Mouse (Mus musculus) C2C12 (cell line): ENCODE data around the gene Pgam2.

Experiments used
- CEBPB ChIP-seq: IDR thresholded peaks from one replicate; pipeline ENCODE4 v1.6.1; 2011; ENCODE audit warnings: low read depth, mild to moderate bottlenecking, control low read depth, moderate library complexity
- CTCF ChIP-seq: IDR thresholded peaks from one replicate; pipeline ENCODE4 v1.5.1; 2011; ENCODE audit not compliant: control insufficient read depth, insufficient read depth, insufficient read length
- FOSL1 ChIP-seq: IDR thresholded peaks from one replicate; pipeline ENCODE4 v1.8.0; 2011; ENCODE audit warnings: mild to moderate bottlenecking, low read length; ENCODE audit not compliant: poor library complexity, insufficient read depth, severe bottlenecking
- MAX ChIP-seq: IDR thresholded peaks from one replicate; pipeline ENCODE4 v1.6.1; 2011; ENCODE audit warnings: mild to moderate bottlenecking, control low read depth
- MYOD1 ChIP-seq: IDR thresholded peaks from one replicate; pipeline ENCODE4 v1.6.1; 2011; ENCODE audit warnings: low read depth; ENCODE audit not compliant: control insufficient read depth, insufficient read length
- MYOG ChIP-seq: IDR thresholded peaks from one replicate; pipeline ENCODE4 v1.6.1; 2011; ENCODE audit not compliant: control insufficient read depth, insufficient read length; ENCODE audit errors: extremely low read depth
- USF1 ChIP-seq: IDR thresholded peaks from one replicate; pipeline ENCODE4 v1.6.1; 2011; ENCODE audit warnings: low read depth, mild to moderate bottlenecking, control low read depth, moderate library complexity

DNA sequence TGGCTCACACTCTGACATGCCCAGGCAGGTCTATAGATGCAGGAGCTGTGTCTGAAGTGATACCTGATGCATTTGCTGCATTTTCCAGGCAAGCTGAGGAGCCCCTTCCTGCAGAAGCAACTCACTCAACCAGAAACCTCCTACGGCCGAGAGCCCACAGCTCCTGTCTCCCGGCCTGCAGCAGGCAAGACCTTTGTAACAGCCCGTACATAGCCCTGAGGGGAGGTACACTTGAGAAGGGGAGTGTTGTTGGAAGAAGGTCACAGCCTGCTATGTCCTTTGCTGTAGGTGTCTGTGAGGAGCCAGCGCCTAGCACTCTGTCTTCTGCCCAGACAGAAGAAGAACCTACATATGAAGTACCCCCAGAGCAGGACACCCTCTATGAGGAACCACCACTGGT lies 5.6 kb downstream of the Pgam2 start:
- no peak for TF ChIP-seq CEBPB
- TF ChIP-seq MYOG, result no peak
- TF ChIP-seq CTCF, result no peak
- TF ChIP-seq MAX, result no peak
- no peak for TF ChIP-seq USF1
- no peak for TF ChIP-seq FOSL1
- TF ChIP-seq MYOD1, result no peak
